7 mouse cellular contexts compared by ENCODE assay signal in the genomic region with DNA sequence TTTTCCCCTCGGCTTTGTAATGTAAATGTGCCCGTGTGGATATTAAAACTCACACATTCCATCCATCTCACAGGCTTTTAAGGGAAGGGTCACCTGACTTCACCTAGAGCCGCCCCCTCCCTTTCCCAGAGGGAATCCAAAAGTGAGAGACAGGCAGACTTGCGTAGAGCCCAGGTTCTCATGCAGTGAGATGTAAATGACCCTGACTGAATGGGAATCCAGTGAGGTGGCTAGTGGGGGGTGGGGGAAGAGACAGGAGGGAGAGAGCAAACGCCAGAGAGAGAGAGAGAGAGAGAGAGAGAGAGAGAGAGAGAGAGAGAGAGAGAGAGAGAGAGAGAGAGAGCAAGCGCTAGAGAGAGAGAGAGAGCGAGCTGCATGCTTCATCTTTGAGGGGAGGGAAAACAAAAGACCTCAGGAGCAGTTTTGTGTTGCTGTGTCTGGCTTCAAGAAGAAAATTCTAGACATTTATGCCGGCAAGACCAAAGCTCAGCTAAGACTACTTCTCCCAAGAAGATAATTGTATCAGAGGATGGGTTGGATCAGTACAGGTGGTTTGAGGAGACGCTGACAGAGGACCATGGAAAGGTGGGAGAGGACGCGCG.
DNase-seq lines count a peak whose midpoint lies in the region; ATAC-seq and TF ChIP-seq lines count a peak whose summit lies in the region.

No protein-coding gene starts in this region.

- H3K27ac ChIP-seq in liver, embryonic 11.5 days (ENCODE audit: low read depth, low read length) = no peak overlapping the region
- no peak overlapping the region for H3K27ac ChIP-seq in embryonic fibroblast, embryonic 13.5 days (ENCODE audit: insufficient read depth, low read length)
- H3K27ac ChIP-seq in olfactory bulb, adult 2 months (ENCODE audit: insufficient read depth, low read depth, low read length) = peak overlapping the region; percentile 27

- no peaks in the 10 kb centered on the region for H3K9me3 ChIP-seq in liver, embryonic 11.5 days (ENCODE audit: control insufficient read depth, low read length)

- no peak overlapping the region for H3K4me3 ChIP-seq in liver, embryonic 11.5 days (ENCODE audit: low read depth, low read length)
- H3K4me3 ChIP-seq in embryonic fibroblast, embryonic 13.5 days (ENCODE audit: insufficient read depth, low read length) = peak overlapping the region; percentile 25
- H3K4me3 ChIP-seq in olfactory bulb, adult 2 months (ENCODE audit: insufficient read depth, low read depth, low read length) = peak overlapping the region; percentile 44

- H3K27me3 ChIP-seq in liver, embryonic 11.5 days (replicated peaks; ENCODE audit: control insufficient read depth, insufficient read depth, low read length) = peaks cover 6% of the 10 kb centered on the region; the same call in 1 of the 2 replicates

- no peak for ATAC-seq in liver, embryonic 11.5 days (replicated peaks; ENCODE audit: low FRiP score)

- H3K4me2 ChIP-seq in liver, embryonic 11.5 days = peak overlapping the region; percentile 45

- no peak for TF ChIP-seq CTCF in embryonic fibroblast, embryonic 13.5 days (IDR thresholded peaks at IDR 0.05; ENCODE audit: borderline replicate concordance, insufficient read depth, low read length)
- no peak for TF ChIP-seq CTCF in olfactory bulb, adult 2 months (IDR thresholded peaks at IDR 0.05; ENCODE audit: insufficient read depth, low read depth, low read length)

- no peaks in the 10 kb centered on the region for H3K4me1 ChIP-seq in liver, embryonic 11.5 days (replicated peaks; ENCODE audit: control insufficient read depth, insufficient read depth, low read length)
- H3K4me1 ChIP-seq in embryonic fibroblast, embryonic 13.5 days (ENCODE audit: control insufficient read depth, insufficient read depth, low read length) = peaks cover 4% of the 10 kb centered on the region; the same call in 1 of the 2 replicates
- H3K4me1 ChIP-seq in olfactory bulb, adult 2 months (ENCODE audit: control insufficient read depth, insufficient read depth, low read length) = peaks cover 6% of the 10 kb centered on the region

- TF ChIP-seq POLR2A in embryonic fibroblast, embryonic 13.5 days (IDR thresholded peaks at IDR 0.05; ENCODE audit: low read depth, low read length) = no peak
- TF ChIP-seq POLR2A in olfactory bulb, adult 2 months (IDR thresholded peaks at IDR 0.05; ENCODE audit: insufficient read depth, low read depth, low read length) = no peak

- H3K9ac ChIP-seq in liver, embryonic 11.5 days (ENCODE audit: low read depth, low read length) = no peak overlapping the region

- WGBS in liver, embryonic 11.5 days = 10% methylated on average over 11 of the region's 12 CpGs
- 3% methylated on average over 12 of the region's 12 CpGs for WGBS in olfactory bulb, adult 2 months

- no peaks in the 10 kb centered on the region for H3K36me3 ChIP-seq in liver, embryonic 11.5 days (ENCODE audit: control insufficient read depth, insufficient read depth, low read length)

- no peak for DNase-seq in liver, embryonic 11.5 days (ENCODE audit: low spot score)
- no peak for DNase-seq in liver
- DNase-seq in layer of hippocampus, adult 9-11 months = peak; percentile 18
- no peak for DNase-seq in adrenal gland, postnatal 36 days
- DNase-seq in thymus, postnatal 14 days = no peak
